Mouse (Mus musculus): Measurements from ENCODE around the gene Gtpbp2.

Gtpbp2 gene

GRCm38 (mm10) chr17:46160686-46161085, at the start of gene Gtpbp2:
Gtpbp2 (plus strand) TSS chr17:46161032.
- peak; percentile 99 for DNase-seq (ENCODE audit: low spot score)

GRCm38 (mm10) chr17:46115489-46115888, 45.3 kb upstream of the Gtpbp2 start:
- DNase-seq (ENCODE audit: low spot score) = peak; percentile 57

GRCm38 (mm10) chr17:46116138-46116537, 44.7 kb upstream of the Gtpbp2 start:
- DNase-seq (ENCODE audit: low spot score) = no peak

- DNase-seq (ENCODE audit: low spot score) = no peak
Measured at GRCm38 (mm10) chr17:46116881-46117280, 44.0 kb upstream of the Gtpbp2 start.

GRCm38 (mm10) chr17:46117623-46118422, 43.0 kb upstream of the Gtpbp2 start:
- DNase-seq (ENCODE audit: low spot score) = peak; percentile 28

- no peak for DNase-seq (ENCODE audit: low spot score)
Measured at GRCm38 (mm10) chr17:46118423-46118850, 42.4 kb upstream of the Gtpbp2 start.

- no peak for DNase-seq (ENCODE audit: low spot score)
Measured at GRCm38 (mm10) chr17:46119641-46120040, 41.2 kb upstream of the Gtpbp2 start.

GRCm38 (mm10) chr17:46122791-46123190, 38.0 kb upstream of the Gtpbp2 start:
- DNase-seq (ENCODE audit: low spot score) = no peak

- DNase-seq (ENCODE audit: low spot score) = no peak
Measured at GRCm38 (mm10) chr17:46123285-46123684, 37.5 kb upstream of the Gtpbp2 start.

- peak; percentile 80 for DNase-seq (ENCODE audit: low spot score)
Measured at GRCm38 (mm10) chr17:46123953-46124700, 36.7 kb upstream of the Gtpbp2 start.

- no peak for DNase-seq (ENCODE audit: low spot score)
Measured at GRCm38 (mm10) chr17:46126608-46127007, 34.2 kb upstream of the Gtpbp2 start.

- peak; percentile 49 for DNase-seq (ENCODE audit: low spot score)
Measured at GRCm38 (mm10) chr17:46127814-46128493, 32.9 kb upstream of the Gtpbp2 start.

- DNase-seq (ENCODE audit: low spot score) = peak; percentile 93
Measured at GRCm38 (mm10) chr17:46129741-46130498, 30.9 kb upstream of the Gtpbp2 start.

GRCm38 (mm10) chr17:46132058-46132718, 28.6 kb upstream of the Gtpbp2 start:
- peak; percentile 83 for DNase-seq (ENCODE audit: low spot score)

- no peak for DNase-seq (ENCODE audit: low spot score)
Measured at GRCm38 (mm10) chr17:46132862-46133261, 28.0 kb upstream of the Gtpbp2 start.

- no peak for DNase-seq (ENCODE audit: low spot score)
Measured at GRCm38 (mm10) chr17:46138563-46139236, 22.1 kb upstream of the Gtpbp2 start.

GRCm38 (mm10) chr17:46139872-46140271, 21.0 kb upstream of the Gtpbp2 start:
- DNase-seq (ENCODE audit: low spot score) = no peak

GRCm38 (mm10) chr17:46143578-46144423, 17.0 kb upstream of the Gtpbp2 start, which contains the start of gene Rsph9:
Rsph9 (minus strand) TSS chr17:46144216.
- DNase-seq (ENCODE audit: low spot score) = no peak

Data from adipocyte (in vitro differentiated cells).